In the genomic region with DNA sequence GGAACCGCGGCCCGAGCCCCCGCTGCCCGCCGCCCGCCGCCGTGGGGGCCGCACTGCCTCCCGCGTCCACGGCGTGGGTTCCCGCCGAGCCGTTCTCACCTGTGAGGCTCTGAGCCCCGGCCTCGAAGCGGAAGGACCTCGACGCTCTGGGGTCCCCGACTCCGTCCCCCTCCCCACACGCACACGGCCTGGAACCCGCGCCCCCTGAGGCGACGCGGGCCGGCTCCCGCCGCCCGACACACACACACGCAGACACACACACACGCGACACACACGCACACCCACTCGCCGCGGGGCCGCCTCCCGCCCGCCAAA, we compare ENCODE assay signal across 8 mouse cellular contexts. TPM values are rescaled to one million over a fixed set of nuclear protein-coding genes. Genes with fewer than 3 reads are reported as not detected.
DNase-seq lines count a peak whose midpoint lies in the region; ATAC-seq and TF ChIP-seq lines count a peak whose summit lies in the region.

No protein-coding gene starts in this region.

- TF ChIP-seq EP300 in lung, postnatal 0 days (IDR thresholded peaks at IDR 0.05) = no peak

- DNase-seq in cerebellum, adult 11 months = no peak
- DNase-seq in lung, postnatal 0 days (ENCODE audit: low spot score) = no peak
- DNase-seq in lung, postnatal 10 days = no peak
- no peak for DNase-seq in thymus, postnatal 4 days

- H3K9me3 ChIP-seq in lung, postnatal 0 days (ENCODE audit: low read length) = no peaks in the 10 kb centered on the region
- H3K9me3 ChIP-seq in intestine, postnatal 0 days (ENCODE audit: control insufficient read depth) = no peaks in the 10 kb centered on the region
- no peaks in the 10 kb centered on the region for H3K9me3 ChIP-seq in neural tube, embryonic 15.5 days (replicated peaks)

- H3K27ac ChIP-seq in lung, postnatal 0 days (ENCODE audit: low read length) = peak overlapping the region; percentile 99
- H3K27ac ChIP-seq in intestine, postnatal 0 days (ENCODE audit: low read depth, low read length) = peak overlapping the region; percentile 100
- peak overlapping the region; percentile 99 for H3K27ac ChIP-seq in neural tube, embryonic 15.5 days (replicated peaks)

- no peaks in the 10 kb centered on the region for H3K36me3 ChIP-seq in lung, postnatal 0 days (ENCODE audit: insufficient read depth, low read length)
- H3K36me3 ChIP-seq in intestine, postnatal 0 days (ENCODE audit: control insufficient read depth, insufficient read depth) = no peaks in the 10 kb centered on the region
- H3K36me3 ChIP-seq in neural tube, embryonic 15.5 days = no peaks in the 10 kb centered on the region

- 0% methylated on average over 2 of the region's 45 CpGs for WGBS in lung, postnatal 0 days
- 0% methylated on average over 40 of the region's 45 CpGs for WGBS in intestine, postnatal 0 days
- WGBS in neural tube, embryonic 15.5 days = under 1% methylated on average over 44 of the region's 45 CpGs

- peaks cover 2% of the 10 kb centered on the region; the same call in 1 of the 2 replicates for H3K4me1 ChIP-seq in lung, postnatal 0 days (ENCODE audit: insufficient read depth, low read depth, low read length)
- H3K4me1 ChIP-seq in intestine, postnatal 0 days (replicated peaks; ENCODE audit: control insufficient read depth, insufficient read depth, low read length) = 0 out of 2 replicates have a peak, but pooled peaks cover 4% of the 10 kb centered on the region
- H3K4me1 ChIP-seq in neural tube, embryonic 15.5 days = peaks cover 11% of the 10 kb centered on the region

- peak; percentile 8; the same call in 1 of the 2 replicates for ATAC-seq in cerebellum, adult (ENCODE audit: insufficient number of reproducible peaks, low FRiP score, low TSS enrichment)
- ATAC-seq in lung, postnatal 0 days = no peak
- ATAC-seq in intestine, postnatal 0 days = peak; percentile 6; the same call in 1 of the 2 replicates
- peak; percentile 39 for ATAC-seq in neural tube, embryonic 15.5 days (ENCODE audit: low FRiP score)
- ATAC-seq in megakaryocyte-erythroid progenitor cell, adult 5-6 weeks (replicated peaks; ENCODE audit: low FRiP score, low TSS enrichment, poor library complexity, severe bottlenecking) = no peak

- no peaks in the 10 kb centered on the region for H3K27me3 ChIP-seq in lung, postnatal 0 days (replicated peaks; ENCODE audit: insufficient read depth, low read length)
- no peaks in the 10 kb centered on the region for H3K27me3 ChIP-seq in intestine, postnatal 0 days (replicated peaks; ENCODE audit: control insufficient read depth, insufficient read depth, low read length)
- H3K27me3 ChIP-seq in neural tube, embryonic 15.5 days (replicated peaks) = no peaks in the 10 kb centered on the region

- peak; percentile 8; the same call in 1 of the 2 replicates for TF ChIP-seq CTCF in lung, postnatal 0 days (IDR thresholded peaks at IDR 0.05)
- TF ChIP-seq CTCF in intestine, postnatal 0 days (IDR thresholded peaks at IDR 0.05; ENCODE audit: low read depth) = no peak

- peak overlapping the region; percentile 100 for H3K4me3 ChIP-seq in lung, postnatal 0 days (ENCODE audit: low read depth, low read length)
- H3K4me3 ChIP-seq in intestine, postnatal 0 days (ENCODE audit: low read depth, low read length) = peak overlapping the region; percentile 99
- H3K4me3 ChIP-seq in neural tube, embryonic 15.5 days (replicated peaks) = peak overlapping the region; percentile 97

- peak overlapping the region; percentile 94 for H3K9ac ChIP-seq in lung, postnatal 0 days (replicated peaks; ENCODE audit: low read depth)
- peak overlapping the region; percentile 99 for H3K9ac ChIP-seq in intestine, postnatal 0 days (ENCODE audit: low read depth, low read length)
- H3K9ac ChIP-seq in neural tube, embryonic 15.5 days (replicated peaks) = peak overlapping the region; percentile 98

- peak overlapping the region; percentile 89 for H3K4me2 ChIP-seq in lung, postnatal 0 days (replicated peaks; ENCODE audit: low read depth, low read length)
- peak overlapping the region; percentile 87 for H3K4me2 ChIP-seq in intestine, postnatal 0 days (replicated peaks; ENCODE audit: low read depth)
- peak overlapping the region; percentile 76 for H3K4me2 ChIP-seq in neural tube, embryonic 15.5 days

RNA-seq across cellular contexts. Expression of a gene that starts 2.8 kb away (rescaled TPM):
- polyA plus RNA-seq in lung, postnatal 0 days (2015; fragmentation: Nextera tagmentation; extraction: Ambion mirVana) = 29.5 and 30.6 TPM in 2 replicates
- polyA plus RNA-seq in intestine, postnatal 0 days (2015; fragmentation: Nextera tagmentation; extraction: Ambion mirVana) = 17.0 and 18.3 TPM in 2 replicates
- 15.3 and 21.1 TPM in 2 replicates for polyA plus RNA-seq in neural tube, embryonic 15.5 days (2015; fragmentation: Nextera tagmentation; extraction: Ambion mirVana)
- 53.5 and 58.6 TPM in 2 replicates for total RNA-seq in megakaryocyte-erythroid progenitor cell, adult 5-6 weeks (2014; fragmentation: Nextera tagmentation)
- 37.7 and 59.4 TPM in 2 replicates for total RNA-seq in megakaryocyte-erythroid progenitor cell, adult 5-6 weeks (2017)

RNA-seq across cellular contexts. Expression of a gene that starts 48.1 kb away (rescaled TPM):
- polyA plus RNA-seq in lung, postnatal 0 days (2015; fragmentation: Nextera tagmentation; extraction: Ambion mirVana) = 10.9 and 11.5 TPM in 2 replicates
- 16.4 and 17.3 TPM in 2 replicates for polyA plus RNA-seq in intestine, postnatal 0 days (2015; fragmentation: Nextera tagmentation; extraction: Ambion mirVana)
- 15.5 and 19.1 TPM in 2 replicates for polyA plus RNA-seq in neural tube, embryonic 15.5 days (2015; fragmentation: Nextera tagmentation; extraction: Ambion mirVana)
- total RNA-seq in megakaryocyte-erythroid progenitor cell, adult 5-6 weeks (2014; fragmentation: Nextera tagmentation) = 18.0 and 21.7 TPM in 2 replicates
- total RNA-seq in megakaryocyte-erythroid progenitor cell, adult 5-6 weeks (2017) = 40.4 and 61.1 TPM in 2 replicates

Comparison
In these comparisons a context has a peak if more than half of its experiments do, and no peak if none do; other contexts are left out.
1. ATAC-seq: peak in cerebellum, adult (single experiment), intestine, postnatal 0 days (single experiment) and neural tube, embryonic 15.5 days (single experiment); none in lung, postnatal 0 days (single experiment) and megakaryocyte-erythroid progenitor cell, adult 5-6 weeks (single experiment).
2. Peak in every context shown above with its lines, with median percentiles within 50 percentile points of each other: H3K27ac ChIP-seq, H3K4me2 ChIP-seq, H3K4me3 ChIP-seq and H3K9ac ChIP-seq.